Mouse (Mus musculus) adrenal gland, postnatal 0 days (tissue): ENCODE results near the gene Ndufa12. TPM values are rescaled to one million over a fixed set of nuclear protein-coding genes. Genes with fewer than 3 reads are reported as not detected.

Source experiments
- polyA plus RNA-seq: library from polyadenylated mRNA; unstranded; fragments of >200 nt; fragmentation: Nextera tagmentation; extraction: Ambion mirVana; gene quantifications from 2 replicates; pipeline ENCODE4 v1.2.1, GENCODE M21; 2015

Ndufa12 gene
- 445 and 522 TPM in 2 replicates for polyA plus RNA-seq

GRCm38 (mm10) chr10:94198482-94199405, at the start of gene Ndufa12:
Ndufa12 (plus strand) TSS chr10:94198720.

Other genes starting within 250 kb of the Ndufa12 start
- gene Vezt, start 162.9 kb upstream of the Ndufa12 start, polyA plus RNA-seq: 12.2 and 16.0 TPM in 2 replicates
- gene Fgd6, start 162.7 kb upstream of the Ndufa12 start, polyA plus RNA-seq: 1.2 and 1.3 TPM in 2 replicates
- 2.6 and 4.1 TPM in 2 replicates for gene Nr2c1, start 50.7 kb upstream of the Ndufa12 start, polyA plus RNA-seq
- gene Gm4792, start 100.0 kb downstream of the Ndufa12 start, polyA plus RNA-seq: 0.72 and 0.97 TPM in 2 replicates
- 7.6 and 11.8 TPM in 2 replicates for gene Tmcc3, start 113.2 kb downstream of the Ndufa12 start, polyA plus RNA-seq